Mouse (Mus musculus) myocyte (in vitro differentiated cells): ENCODE data around the gene Dclk2. TPM values are rescaled to one million over a fixed set of nuclear protein-coding genes. Genes with fewer than 3 reads are reported as not detected.

ENCODE experiments used
- H3K27me3 ChIP-seq: one replicate; pipeline ENCODE4 v1.6.1; 2011; ENCODE audit not compliant: control insufficient read depth, insufficient read depth, insufficient read length
- H3K36me3 ChIP-seq: one replicate; pipeline ENCODE4 v1.6.1; 2011; ENCODE audit not compliant: control insufficient read depth, insufficient read depth
- H3K4me2 ChIP-seq: one replicate; pipeline ENCODE4 v1.6.1; 2011; ENCODE audit warnings: low read depth, control low read depth
- H3K4me3 ChIP-seq: one replicate; pipeline ENCODE4 v1.5.1; 2011; ENCODE audit warnings: mild to moderate bottlenecking, control low read depth, moderate library complexity
- H3K79me2 ChIP-seq: one replicate; pipeline ENCODE4 v1.6.1; 2011; ENCODE audit not compliant: control insufficient read depth, insufficient read depth
- H3ac ChIP-seq: one replicate; pipeline ENCODE4 v1.6.1; 2011; ENCODE audit not compliant: control insufficient read depth, insufficient read length
- CEBPB ChIP-seq: IDR thresholded peaks from 2 replicates; pipeline ENCODE4 v1.6.1; 2011; ENCODE audit warnings: mild to moderate bottlenecking, moderate library complexity; ENCODE audit not compliant: poor library complexity, insufficient read depth, severe bottlenecking
- E2F4 ChIP-seq: IDR thresholded peaks from one replicate; pipeline ENCODE4 v1.6.1; 2011; ENCODE audit warnings: mild to moderate bottlenecking, control low read depth, moderate library complexity; ENCODE audit not compliant: insufficient read depth
- MAX ChIP-seq: IDR thresholded peaks from one replicate; pipeline ENCODE4 v1.6.1; 2011; ENCODE audit warnings: low read depth, mild to moderate bottlenecking, control low read depth
- MYOD1 ChIP-seq, 3 experiments: IDR thresholded peaks; one replicate each; pipeline ENCODE4 v1.6.1; 2011; ENCODE audit warnings: control low read depth in 2 of 3, low read depth in 2 of 3, mild to moderate bottlenecking in 2 of 3, moderate library complexity in 1 of 3; ENCODE audit not compliant: insufficient read length in 2 of 3, control insufficient read depth in 1 of 3
- MYOG ChIP-seq, 3 experiments: IDR thresholded peaks; one replicate each; pipeline ENCODE4 v1.6.1; 2011; ENCODE audit warnings: control low read depth in 2 of 3, low read depth in 2 of 3, mild to moderate bottlenecking in 2 of 3; ENCODE audit not compliant: insufficient read length in 2 of 3, control insufficient read depth in 1 of 3, insufficient read depth in 1 of 3
- POLR2A ChIP-seq: IDR thresholded peaks from one replicate; pipeline ENCODE4 v1.6.1; 2011; ENCODE audit warnings: low read depth, mild to moderate bottlenecking, control low read depth, moderate library complexity; ENCODE audit not compliant: insufficient read length
- POLR2AphosphoS2 ChIP-seq: IDR thresholded peaks from one replicate; pipeline ENCODE4 v1.6.1; 2011; ENCODE audit warnings: low read depth, control low read depth; ENCODE audit not compliant: insufficient read length
- REST ChIP-seq: IDR thresholded peaks from one replicate; pipeline ENCODE4 v1.6.1; 2011; ENCODE audit warnings: mild to moderate bottlenecking, control low read depth, moderate library complexity; ENCODE audit not compliant: insufficient read depth, insufficient read length
- SRF ChIP-seq: IDR thresholded peaks from one replicate; pipeline ENCODE4 v1.6.1; 2011; ENCODE audit warnings: low read depth; ENCODE audit not compliant: control insufficient read depth, insufficient read length
- TCF12 ChIP-seq: IDR thresholded peaks from one replicate; pipeline ENCODE4 v1.6.1; 2011; ENCODE audit warnings: mild to moderate bottlenecking, control low read depth; ENCODE audit not compliant: poor library complexity, insufficient read depth, severe bottlenecking
- TCF3 ChIP-seq: IDR thresholded peaks from one replicate; pipeline ENCODE4 v1.6.1; 2011; ENCODE audit warnings: low read depth, control low read depth; ENCODE audit not compliant: insufficient read length
- USF1 ChIP-seq: IDR thresholded peaks from one replicate; pipeline ENCODE4 v1.6.1; 2011; ENCODE audit warnings: low read depth, mild to moderate bottlenecking, control low read depth, moderate library complexity
- polyA plus RNA-seq: library from polyadenylated mRNA; unstranded; fragments of >200 nt; fragmentation: generic; extraction: Trizol; gene quantifications from one replicate; pipeline ENCODE4 v1.2.1, GENCODE M21; 2012; ENCODE audit warnings: missing spikeins

The Dclk2 gene
- polyA plus RNA-seq, 1 experiment = 1.8 TPM

- Histone ChIP-seq H3K79me2 (no peaks in the 10 kb centered on the region), H3K27me3 (no peaks in the 10 kb centered on the region), H3K36me3 (no peaks in the 10 kb centered on the region), H3K4me3 (no peak overlapping the region), H3K4me2 (no peak overlapping the region), H3ac (no peak overlapping the region)
- no peak for TF ChIP-seq MYOD1 (IDR thresholded peaks at IDR 0.05; ENCODE audit: control insufficient read depth in 1 of 3, insufficient read length in 2 of 3, low read depth in 2 of 3)
- TF ChIP-seq SRF = no peak
- TF ChIP-seq REST = no peak
- no peak for TF ChIP-seq TCF3
- TF ChIP-seq E2F4 = no peak
- TF ChIP-seq MYOG (IDR thresholded peaks at IDR 0.05; ENCODE audit: control insufficient read depth in 1 of 3, insufficient read depth in 1 of 3, insufficient read length in 2 of 3, low read depth in 2 of 3) = no peak
- TF ChIP-seq MAX = no peak
- no peak for TF ChIP-seq CEBPB
Measured at GRCm38 (mm10) chr3:86847536-86847935, 73.1 kb downstream of the Dclk2 start.

DNA sequence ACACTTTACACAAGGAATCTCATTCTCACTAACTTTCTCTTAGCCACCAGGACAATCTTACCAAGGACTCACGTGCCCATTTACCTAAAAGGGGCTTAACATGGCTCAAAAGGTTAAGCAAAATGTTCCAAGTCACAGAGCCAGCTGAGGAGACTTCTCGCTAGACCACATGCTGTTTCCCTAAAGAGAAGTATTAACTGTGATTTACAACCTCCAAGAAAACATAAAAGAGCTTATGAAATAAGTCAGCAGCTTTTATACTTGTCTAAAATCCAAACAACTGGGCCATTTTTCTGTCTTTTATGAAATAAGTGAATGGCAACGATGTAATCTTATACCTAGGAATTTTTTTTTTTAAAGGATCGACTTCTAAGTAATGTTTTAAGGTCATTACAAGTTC is 74.6 kb downstream of the Dclk2 start:
- no peaks in the 10 kb centered on the region for H3K79me2 ChIP-seq
- no peak overlapping the region for H3K4me2 ChIP-seq
- H3K27me3 ChIP-seq = no peaks in the 10 kb centered on the region
- TF ChIP-seq MYOD1 (IDR thresholded peaks at IDR 0.05; ENCODE audit: control insufficient read depth in 1 of 3, insufficient read length in 2 of 3, low read depth in 2 of 3) (no peak), POLR2A (no peak), MYOG (IDR thresholded peaks at IDR 0.05; ENCODE audit: control insufficient read depth in 1 of 3, insufficient read depth in 1 of 3, insufficient read length in 2 of 3, low read depth in 2 of 3) (no peak), TCF3 (no peak), CEBPB (no peak), USF1 (no peak), REST (no peak), POLR2AphosphoS2 (no peak), E2F4 (no peak), SRF (no peak), MAX (no peak), TCF12 (no peak)
- no peaks in the 10 kb centered on the region for H3K36me3 ChIP-seq
- no peak overlapping the region for H3K4me3 ChIP-seq
- H3ac ChIP-seq = no peak overlapping the region

GRCm38 (mm10) chr3:86845578-86845977 is 75.1 kb downstream of the Dclk2 start:
- no peak overlapping the region for H3K4me3 ChIP-seq
- no peaks in the 10 kb centered on the region for H3K27me3 ChIP-seq
- H3K79me2 ChIP-seq = no peaks in the 10 kb centered on the region
- no peak overlapping the region for H3ac ChIP-seq
- H3K4me2 ChIP-seq = no peak overlapping the region
- TF ChIP-seq MYOG (IDR thresholded peaks at IDR 0.05; ENCODE audit: control insufficient read depth in 1 of 3, insufficient read depth in 1 of 3, insufficient read length in 2 of 3, low read depth in 2 of 3) (no peak), POLR2AphosphoS2 (no peak)
- no peaks in the 10 kb centered on the region for H3K36me3 ChIP-seq

DNA sequence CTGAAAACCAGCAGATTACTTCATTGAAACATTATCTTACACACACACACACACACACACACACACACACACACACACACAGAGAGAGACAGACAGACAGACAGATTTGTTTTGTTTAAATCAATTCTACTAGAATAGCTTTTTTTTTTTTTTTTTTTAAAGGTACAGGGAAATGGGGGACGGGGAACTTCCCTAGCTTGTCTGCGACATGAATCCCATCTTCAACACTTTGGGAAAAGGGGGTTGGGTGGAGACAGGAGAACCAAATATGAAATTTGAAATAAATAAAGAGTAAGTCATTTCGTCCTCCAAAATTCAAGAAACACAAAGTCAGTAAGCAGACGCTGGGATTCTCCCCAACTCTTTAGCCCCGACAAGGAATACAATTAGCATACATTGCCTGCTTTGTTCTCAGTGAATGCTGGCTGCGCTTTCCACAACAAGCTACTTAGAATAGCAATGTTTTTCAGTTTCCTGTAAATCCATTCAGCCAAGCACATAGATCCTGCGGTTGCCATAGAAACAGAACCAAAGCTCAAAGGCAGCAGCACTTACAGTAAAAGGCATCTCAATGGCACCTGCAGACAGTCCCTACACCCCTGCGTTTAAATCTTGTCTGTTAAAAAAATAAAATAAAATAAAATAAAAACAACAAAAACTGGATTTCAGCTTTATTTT is 75.7 kb downstream of the Dclk2 start:
- H3K27me3 ChIP-seq = no peaks in the 10 kb centered on the region
- H3K4me2 ChIP-seq = no peak overlapping the region
- H3ac ChIP-seq = no peak overlapping the region
- H3K79me2 ChIP-seq = no peaks in the 10 kb centered on the region
- no peak for TF ChIP-seq MYOG (IDR thresholded peaks at IDR 0.05; ENCODE audit: control insufficient read depth in 1 of 3, insufficient read depth in 1 of 3, insufficient read length in 2 of 3, low read depth in 2 of 3)
- TF ChIP-seq POLR2AphosphoS2 = no peak
- no peak overlapping the region for H3K4me3 ChIP-seq
- H3K36me3 ChIP-seq = no peaks in the 10 kb centered on the region

DNA sequence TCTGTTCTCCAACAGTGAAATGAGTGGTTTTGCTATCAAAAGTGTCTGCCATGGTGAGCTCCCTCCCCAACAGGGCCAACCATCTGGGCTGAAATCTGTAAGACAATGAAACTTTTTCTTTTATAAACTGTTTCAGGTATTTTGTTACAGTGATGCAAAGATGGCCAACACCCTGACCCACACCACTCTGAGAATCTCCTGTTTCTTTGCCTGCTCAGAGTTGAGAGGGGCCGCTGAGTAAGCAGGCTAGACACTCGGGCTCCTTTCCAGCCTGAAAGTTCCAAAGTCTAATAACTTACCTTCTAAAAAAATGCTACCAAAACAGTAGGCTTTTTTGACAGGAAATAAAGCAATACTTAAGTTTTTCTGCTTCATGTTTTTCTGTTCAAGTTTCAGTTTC is 78.2 kb downstream of the Dclk2 start:
- TF ChIP-seq E2F4 (no peak), POLR2AphosphoS2 (no peak), CEBPB (no peak), MYOD1 (IDR thresholded peaks at IDR 0.05; ENCODE audit: control insufficient read depth in 1 of 3, insufficient read length in 2 of 3, low read depth in 2 of 3) (no peak), USF1 (no peak), REST (no peak), SRF (no peak), POLR2A (no peak), TCF12 (no peak), MYOG (IDR thresholded peaks at IDR 0.05; ENCODE audit: control insufficient read depth in 1 of 3, insufficient read depth in 1 of 3, insufficient read length in 2 of 3, low read depth in 2 of 3) (no peak), TCF3 (no peak), MAX (no peak)
- Histone ChIP-seq H3ac (no peak overlapping the region), H3K27me3 (no peaks in the 10 kb centered on the region), H3K4me2 (no peak overlapping the region), H3K79me2 (no peaks in the 10 kb centered on the region), H3K36me3 (no peaks in the 10 kb centered on the region), H3K4me3 (no peak overlapping the region)
